14 mouse cellular contexts compared by ENCODE assay signal in the genomic region with DNA sequence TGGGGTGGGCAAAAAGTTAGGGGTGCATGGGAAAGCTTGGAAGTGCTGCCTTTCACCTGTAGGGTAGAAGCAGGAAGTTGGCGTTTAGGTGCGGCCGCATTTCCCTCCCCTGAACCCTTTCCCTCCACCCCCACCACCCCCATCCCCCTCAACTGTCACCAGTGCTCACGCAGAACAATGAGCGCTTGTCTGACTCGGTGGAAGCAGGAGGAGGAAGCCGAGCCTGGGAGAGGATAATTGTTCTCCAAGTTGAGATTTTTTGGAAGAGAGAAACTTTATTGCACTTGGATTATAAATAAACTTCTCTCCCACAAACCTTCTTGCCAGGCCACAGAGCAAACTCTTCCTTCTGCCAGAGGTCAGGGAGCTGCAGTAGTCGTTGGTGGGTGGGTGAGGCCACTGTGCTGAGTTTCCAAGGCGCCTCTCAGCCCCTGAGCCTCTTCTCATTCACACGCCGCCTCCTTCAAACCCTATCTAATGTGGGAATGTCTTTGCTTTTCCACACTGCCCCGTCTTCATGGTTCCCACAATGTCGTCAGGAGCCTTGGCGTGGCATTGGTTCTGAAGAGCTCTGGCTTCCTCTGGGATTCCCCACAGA.
DNase-seq lines count a peak whose midpoint lies in the region; ATAC-seq lines count a peak whose summit lies in the region.
"Had no signal": no experiment of that assay in that cellular context is flagged by ENCODE, and none has a peak within 500 bp of the region (broad histone marks: within the 10 kb centered on the region; RNA-seq: fewer than 3 reads in every experiment).

No protein-coding gene starts in this region.

- no peaks in the 10 kb centered on the region for H3K27me3 ChIP-seq in forebrain, embryonic 14.5 days (replicated peaks; ENCODE audit: control insufficient read depth, insufficient read depth, low read length)
- H3K27me3 ChIP-seq in forebrain, embryonic 12.5 days, result no peaks in the 10 kb centered on the region
- no peaks in the 10 kb centered on the region; the same call in 1 of the 2 replicates for H3K27me3 ChIP-seq in hindbrain, embryonic 12.5 days
- no peaks in the 10 kb centered on the region for H3K27me3 ChIP-seq in hindbrain, embryonic 13.5 days
- no peaks in the 10 kb centered on the region for H3K27me3 ChIP-seq in limb, embryonic 10.5 days (ENCODE audit: low read depth, poor library complexity, severe bottlenecking)

- H3K4me2 ChIP-seq in forebrain, embryonic 14.5 days (ENCODE audit: low read length), result no peak overlapping the region
- no peak overlapping the region for H3K4me2 ChIP-seq in forebrain, embryonic 12.5 days
- no peak overlapping the region for H3K4me2 ChIP-seq in hindbrain, embryonic 12.5 days (replicated peaks)
- no peak overlapping the region for H3K4me2 ChIP-seq in hindbrain, embryonic 13.5 days

- peak; percentile 31 for DNase-seq in forebrain, embryonic 14.5 days (ENCODE audit: low spot score)
- peak; percentile 46 for DNase-seq in thymus, postnatal 0 days (ENCODE audit: low spot score)
- DNase-seq in thymus, postnatal 25 days, result no peak
- DNase-seq in limb, embryonic 10.5 days (ENCODE audit: low spot score), result no peak
- no peak for DNase-seq in frontal cortex, postnatal 25 days (ENCODE audit: low spot score in 2 of 2)
- DNase-seq: adrenal gland, adult 8-10 months; cerebellum, adult 11-12 months; kidney, postnatal 10 days had no signal

- H3K9me3 ChIP-seq in forebrain, embryonic 14.5 days (replicated peaks; ENCODE audit: control insufficient read depth, low read length), result no peaks in the 10 kb centered on the region
- no peaks in the 10 kb centered on the region for H3K9me3 ChIP-seq in forebrain, embryonic 12.5 days
- H3K9me3 ChIP-seq in hindbrain, embryonic 12.5 days (replicated peaks), result no peaks in the 10 kb centered on the region
- no peaks in the 10 kb centered on the region for H3K9me3 ChIP-seq in hindbrain, embryonic 13.5 days
- no peaks in the 10 kb centered on the region for H3K9me3 ChIP-seq in limb, embryonic 10.5 days (replicated peaks)

- WGBS in forebrain, embryonic 14.5 days, result 31% methylated on average over 14 of the region's 14 CpGs
- WGBS in forebrain, embryonic 12.5 days, result 33% methylated on average over 14 of the region's 14 CpGs
- 31% methylated on average over 14 of the region's 14 CpGs for WGBS in hindbrain, embryonic 12.5 days
- 22% methylated on average over 14 of the region's 14 CpGs for WGBS in hindbrain, embryonic 13.5 days
- 57% methylated on average over 14 of the region's 14 CpGs for WGBS in limb, embryonic 10.5 days

- no peak overlapping the region for H3K9ac ChIP-seq in forebrain, embryonic 14.5 days (ENCODE audit: low read length)
- H3K9ac ChIP-seq in forebrain, embryonic 12.5 days, result no peak overlapping the region
- no peak overlapping the region for H3K9ac ChIP-seq in hindbrain, embryonic 12.5 days
- no peak overlapping the region for H3K9ac ChIP-seq in hindbrain, embryonic 13.5 days
- H3K9ac ChIP-seq: liver, embryonic 14.5 days had no signal

- H3K4me3 ChIP-seq in forebrain, embryonic 14.5 days (ENCODE audit: low read depth, low read length), result no peak overlapping the region
- no peak overlapping the region for H3K4me3 ChIP-seq in forebrain, embryonic 12.5 days (replicated peaks)
- H3K4me3 ChIP-seq in hindbrain, embryonic 12.5 days, result no peak overlapping the region
- no peak overlapping the region for H3K4me3 ChIP-seq in hindbrain, embryonic 13.5 days
- H3K4me3 ChIP-seq in limb, embryonic 10.5 days, result no peak overlapping the region
- H3K4me3 ChIP-seq: erythroblast, embryonic 14.5 days had no signal

- no peak overlapping the region for H3K27ac ChIP-seq in forebrain, embryonic 14.5 days (ENCODE audit: low read depth, low read length)
- H3K27ac ChIP-seq in forebrain, embryonic 12.5 days, result no peak overlapping the region
- H3K27ac ChIP-seq in hindbrain, embryonic 12.5 days, result 0 out of 2 replicates have a peak overlapping the region, but pooled peaks have one; percentile 52
- no peak overlapping the region; the same call in 1 of the 2 replicates for H3K27ac ChIP-seq in hindbrain, embryonic 13.5 days
- peak overlapping the region; percentile 31; the same call in 1 of the 2 replicates for H3K27ac ChIP-seq in limb, embryonic 10.5 days
- H3K27ac ChIP-seq: liver, embryonic 14.5 days had no signal

- no peaks in the 10 kb centered on the region for H3K36me3 ChIP-seq in forebrain, embryonic 14.5 days (ENCODE audit: control insufficient read depth, insufficient read depth, low read length)
- no peaks in the 10 kb centered on the region for H3K36me3 ChIP-seq in forebrain, embryonic 12.5 days (replicated peaks)
- no peaks in the 10 kb centered on the region for H3K36me3 ChIP-seq in hindbrain, embryonic 12.5 days
- H3K36me3 ChIP-seq in hindbrain, embryonic 13.5 days, result no peaks in the 10 kb centered on the region; the same call in 1 of the 2 replicates
- no peaks in the 10 kb centered on the region for H3K36me3 ChIP-seq in limb, embryonic 10.5 days

- no peak for ATAC-seq in forebrain, embryonic 14.5 days
- no peak for ATAC-seq in forebrain, embryonic 12.5 days (ENCODE audit: low FRiP score)
- no peak for ATAC-seq in hindbrain, embryonic 12.5 days (ENCODE audit: low FRiP score)
- ATAC-seq in hindbrain, embryonic 13.5 days (ENCODE audit: low FRiP score), result no peak
- ATAC-seq: midbrain, embryonic 16.5 days had no signal

- H3K4me1 ChIP-seq in forebrain, embryonic 14.5 days (ENCODE audit: control insufficient read depth, insufficient read depth, low read length), result peaks cover 5% of the 10 kb centered on the region
- peaks cover 22% of the 10 kb centered on the region for H3K4me1 ChIP-seq in forebrain, embryonic 12.5 days
- H3K4me1 ChIP-seq in hindbrain, embryonic 12.5 days, result peaks cover 24% of the 10 kb centered on the region
- peaks cover 26% of the 10 kb centered on the region for H3K4me1 ChIP-seq in hindbrain, embryonic 13.5 days (replicated peaks)
- H3K4me1 ChIP-seq in limb, embryonic 10.5 days, result peaks cover 33% of the 10 kb centered on the region

Comparison
In these comparisons a context has a peak if more than half of its experiments do, and no peak if none do; other contexts are left out.
1. DNase-seq: peak in forebrain, embryonic 14.5 days (single experiment) and thymus, postnatal 0 days (single experiment); none in thymus, postnatal 25 days (single experiment), limb, embryonic 10.5 days (single experiment) and frontal cortex, postnatal 25 days (0 of 2).
2. H3K27ac ChIP-seq: peak in hindbrain, embryonic 12.5 days (single experiment) and limb, embryonic 10.5 days (single experiment); none in forebrain, embryonic 14.5 days (single experiment), forebrain, embryonic 12.5 days (single experiment) and hindbrain, embryonic 13.5 days (single experiment).